Mouse (Mus musculus) liver, embryonic 14.5 days (tissue): ENCODE measurements at regions not wholly inside any gene's neighbourhood (a gene's known extent, or its start where the extent isn't known, plus 50 kb on each side); places are given as distances from the start of the nearest gene placed in this dataset.

ENCODE experiments used
- CTCF ChIP-seq: IDR thresholded peaks from 2 replicates; pipeline ENCODE4 v1.5.1; 2016; ENCODE audit warnings: antibody characterized with exemption, low read depth, control low read depth
- EP300 ChIP-seq: IDR thresholded peaks from 2 replicates; pipeline ENCODE4 v1.6.1; 2016; ENCODE audit warnings: antibody characterized with exemption, low read depth

DNA sequence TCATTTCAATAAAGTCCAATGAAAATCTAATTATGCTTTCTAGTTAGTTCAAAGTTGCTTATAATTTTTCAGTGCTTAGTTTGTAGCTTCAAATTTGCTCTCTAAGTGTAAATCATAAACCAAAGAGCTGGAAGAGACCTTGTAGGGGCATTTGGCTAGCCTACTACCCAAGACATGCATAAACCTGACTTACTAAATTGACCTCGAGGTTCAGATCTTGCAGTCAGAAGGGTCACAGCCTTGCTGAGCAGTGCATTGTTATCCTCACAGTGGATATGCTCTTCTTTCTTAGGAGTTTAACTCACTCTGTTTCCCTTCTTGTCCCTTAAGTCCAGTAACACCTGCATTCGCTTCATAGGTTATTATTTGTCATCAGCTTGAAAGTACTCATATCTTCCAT, 96.7 kb upstream of the Abcb5 start:
- TF ChIP-seq CTCF (no peak), EP300 (no peak)
